Mouse (Mus musculus): ENCODE results near the gene Lpar6. TPM values are rescaled to one million over a fixed set of nuclear protein-coding genes. Genes with fewer than 3 reads are reported as not detected.

Gene Lpar6
- total RNA-seq, 2 experiments from 2014 or later: 1.8 TPM

DNA sequence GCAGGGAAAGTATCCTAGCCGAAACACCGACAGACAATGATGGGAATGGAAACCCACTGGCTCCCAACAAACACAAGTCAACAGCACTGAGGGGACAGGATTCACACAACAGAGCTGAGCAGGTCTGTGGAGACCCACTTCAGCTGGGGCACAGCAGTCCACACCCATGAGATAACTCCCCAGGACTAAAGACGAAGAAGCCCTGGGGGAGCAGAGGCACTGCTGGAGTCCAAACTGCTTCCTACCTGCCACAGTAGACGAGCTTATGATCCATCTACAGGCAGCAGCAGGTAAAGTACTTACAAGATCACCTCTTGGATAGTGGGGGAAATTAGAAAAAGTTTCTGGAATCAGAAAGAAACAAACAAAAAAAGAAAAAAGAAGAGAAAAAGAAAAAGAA lies 16.7 kb downstream of the Lpar6 start:
- DNase-seq (ENCODE audit: low spot score in 2 of 2): no peak

GRCm38 (mm10) chr14:73255426-73255970 lies 17.8 kb downstream of the Lpar6 start:
- DNase-seq (ENCODE audit: low spot score in 2 of 2): no peak

DNA sequence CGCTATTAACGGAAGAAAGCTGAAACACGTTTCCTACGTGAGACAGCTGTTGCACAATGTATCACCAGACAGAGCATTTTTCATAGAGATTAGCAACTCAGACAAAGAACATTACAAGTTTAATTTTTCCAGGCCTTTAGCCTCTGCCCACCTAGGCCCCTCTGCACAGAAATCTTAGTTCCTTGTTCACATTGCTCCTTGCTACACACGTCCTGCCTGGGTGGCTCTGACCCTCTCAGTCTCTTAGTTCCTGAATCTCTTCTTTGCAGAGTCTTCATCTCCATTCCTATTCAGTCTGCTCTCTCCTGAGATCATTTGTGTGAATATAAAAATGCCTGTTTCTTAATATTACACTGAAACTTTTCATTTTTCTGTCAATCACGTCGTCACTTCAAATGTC lies 19.7 kb downstream of the Lpar6 start:
- DNase-seq (ENCODE audit: low spot score in 2 of 2): no peak

GRCm38 (mm10) chr14:73258181-73258580 lies 20.5 kb downstream of the Lpar6 start:
- DNase-seq (ENCODE audit: low spot score in 2 of 2): no peak

DNA sequence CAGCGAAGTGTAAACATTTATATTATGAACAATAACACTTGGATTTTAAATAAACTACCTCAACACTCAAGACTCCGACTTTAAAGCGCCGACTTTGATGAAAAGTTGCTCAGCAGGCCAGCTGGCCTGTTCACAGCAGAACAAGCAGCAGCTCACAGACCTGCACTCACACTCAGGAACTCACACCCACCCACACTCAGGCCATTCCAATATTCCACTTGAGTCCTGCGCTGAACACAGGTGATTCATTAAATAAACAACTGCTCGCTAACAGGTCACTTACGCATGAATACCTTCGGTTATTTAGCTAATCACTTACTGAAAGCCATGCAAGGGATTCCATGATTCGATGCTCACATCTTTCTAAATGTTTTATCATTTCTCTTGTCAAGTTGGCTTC lies 24.5 kb downstream of the Lpar6 start:
- DNase-seq (ENCODE audit: low spot score in 2 of 2): no peak

DNA sequence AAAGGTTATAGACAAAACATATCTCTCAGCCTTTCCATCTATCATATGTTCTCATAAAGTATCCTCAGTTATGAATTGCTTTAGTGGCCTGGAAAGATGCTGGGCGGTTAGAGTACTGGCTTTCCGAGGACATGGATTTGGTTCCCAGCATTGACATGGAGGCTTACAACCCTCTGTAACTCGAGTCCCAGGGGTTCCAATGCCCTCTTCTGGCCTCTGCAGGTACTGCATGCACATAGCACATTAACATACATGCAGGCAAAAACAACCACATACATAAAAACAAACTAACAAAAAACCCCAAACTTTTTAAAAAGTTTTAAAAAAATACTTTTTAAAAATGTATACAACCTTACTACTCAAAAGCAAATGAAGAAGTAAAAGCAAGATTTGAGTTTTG lies 28.5 kb downstream of the Lpar6 start:
- DNase-seq (ENCODE audit: low spot score in 2 of 2): no peak

DNA sequence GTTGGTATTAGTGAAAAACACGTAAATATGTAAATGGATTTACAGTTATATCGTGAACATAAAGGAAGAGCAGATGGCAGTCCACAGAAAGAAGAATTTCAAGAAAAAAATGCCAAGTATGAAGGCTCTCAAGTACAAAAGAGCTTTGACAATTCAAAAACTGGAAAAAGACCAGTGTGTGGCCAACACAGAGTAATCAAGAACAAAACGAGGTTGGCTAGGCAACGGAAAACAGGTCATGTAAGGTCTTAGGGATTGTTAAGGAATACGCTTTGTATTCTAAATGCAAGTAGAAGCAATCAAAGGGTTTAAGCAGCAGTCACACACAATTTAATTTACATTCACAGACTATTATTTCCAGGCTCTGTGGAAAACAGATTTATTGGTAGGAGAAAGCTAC lies 34.1 kb downstream of the Lpar6 start:
- no peak for DNase-seq (ENCODE audit: low spot score in 2 of 2)

DNA sequence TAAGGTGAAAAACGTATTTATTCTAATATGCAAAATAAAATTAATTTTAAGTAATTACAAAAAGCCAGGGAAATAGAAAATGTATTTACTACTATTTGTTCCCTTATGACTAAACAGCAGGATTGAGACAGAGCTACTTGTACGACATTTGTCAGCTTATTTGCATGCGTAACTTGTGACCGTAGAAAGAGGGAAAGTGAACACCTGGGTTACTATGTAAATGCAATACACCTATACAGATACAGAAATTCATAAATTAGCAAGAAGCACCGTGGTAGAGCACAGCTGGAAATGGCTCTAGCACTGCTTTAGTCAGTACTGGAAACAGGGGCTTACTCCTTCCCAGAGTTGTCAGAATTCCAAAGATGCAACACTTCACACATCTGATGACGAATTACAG lies 41.4 kb downstream of the Lpar6 start:
- no peak for DNase-seq (ENCODE audit: low spot score in 2 of 2)

- peak in 1 of 2 experiments; percentile 25 for DNase-seq (ENCODE audit: low spot score in 2 of 2)
Measured at GRCm38 (mm10) chr14:73280996-73281395, 43.3 kb downstream of the Lpar6 start.

DNA sequence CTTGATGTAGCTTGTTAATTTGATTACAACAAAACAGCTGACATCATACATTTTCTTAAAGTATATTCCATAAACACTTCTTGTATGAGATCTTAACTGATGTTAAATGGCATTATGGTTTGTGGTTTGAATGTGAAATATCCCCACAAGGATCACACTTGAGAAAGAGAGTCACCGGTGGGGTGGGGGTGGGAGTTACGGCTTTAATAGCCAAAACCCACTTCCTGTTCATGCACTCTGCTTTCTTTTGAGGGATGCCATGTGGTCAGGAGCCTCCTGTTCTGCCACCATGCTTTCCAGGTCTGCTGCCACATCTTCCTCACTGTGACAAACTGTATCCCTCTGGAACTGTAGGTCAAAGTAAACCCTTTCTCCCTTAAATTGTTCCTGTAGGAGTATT lies 52.2 kb downstream of the Lpar6 start:
- DNase-seq (ENCODE audit: low spot score in 2 of 2): no peak

DNA sequence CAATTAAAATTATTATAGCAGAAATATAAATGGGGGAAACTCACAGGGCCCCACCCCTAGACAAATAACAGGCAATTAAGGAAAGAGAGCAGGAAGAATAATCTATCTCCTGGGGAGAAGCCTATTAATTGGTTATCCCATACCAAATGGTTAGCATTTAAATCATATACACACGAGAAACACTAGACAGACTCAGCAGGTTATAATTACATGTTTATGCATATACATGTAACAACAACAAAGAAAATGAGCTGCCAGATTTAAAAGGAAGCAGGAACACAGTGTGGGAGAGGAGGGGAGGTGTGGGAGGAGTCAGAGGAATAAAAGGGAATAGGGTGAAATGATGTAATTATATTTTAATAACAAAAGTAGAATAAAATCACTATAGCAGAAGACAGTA lies 54.7 kb downstream of the Lpar6 start:
- no peak for DNase-seq (ENCODE audit: low spot score in 2 of 2)

Small RNA genes within 50 kb of the gene (microRNA-seq; reads per million reads assigned to microRNA genes)
- gene Mir687: 0 reads per million in 2 experiments

Other genes starting within 250 kb of the Lpar6 start
- gene Cysltr2, start 188.8 kb upstream of the Lpar6 start, total RNA-seq (2021): 1 to 10 TPM; 2.1 to 2.3 TPM
- gene Rcbtb2, start 114.9 kb upstream of the Lpar6 start, total RNA-seq (2021): 10 to 100 TPM; 33.0 to 33.1 TPM
- 10 to 100 TPM; 42.4 to 49.7 TPM for gene Rb1, start 87.9 kb downstream of the Lpar6 start, total RNA-seq (2021)
- gene Itm2b, start 147.4 kb downstream of the Lpar6 start, total RNA-seq (2021): 100 to 1,000 TPM; 792 to 848 TPM